Mouse (Mus musculus) heart, adult 8-10 months (tissue): Measurements from ENCODE around the gene Cers5. TPM values are rescaled to one million over a fixed set of nuclear protein-coding genes. Genes with fewer than 3 reads are reported as not detected.
"Not testable (repeated sequence)": the region's sequence is repeated elsewhere in the genome, so short reads cannot be mapped to it uniquely, and the experiment has no call there.

ENCODE experiments used
- DNase-seq: peaks from one replicate; pipeline ENCODE4 v3.0.0; 2022; ENCODE audit warnings: low spot score
- total RNA-seq, 4 experiments: library from RNA; stranded (reverse); gene quantifications; 2 replicates each; pipeline ENCODE4 v1.2.4; 2022

The Cers5 gene
- total RNA-seq, 4 experiments from 2014 or later: 17.8 to 23.6 (median 18.1) TPM

DNA sequence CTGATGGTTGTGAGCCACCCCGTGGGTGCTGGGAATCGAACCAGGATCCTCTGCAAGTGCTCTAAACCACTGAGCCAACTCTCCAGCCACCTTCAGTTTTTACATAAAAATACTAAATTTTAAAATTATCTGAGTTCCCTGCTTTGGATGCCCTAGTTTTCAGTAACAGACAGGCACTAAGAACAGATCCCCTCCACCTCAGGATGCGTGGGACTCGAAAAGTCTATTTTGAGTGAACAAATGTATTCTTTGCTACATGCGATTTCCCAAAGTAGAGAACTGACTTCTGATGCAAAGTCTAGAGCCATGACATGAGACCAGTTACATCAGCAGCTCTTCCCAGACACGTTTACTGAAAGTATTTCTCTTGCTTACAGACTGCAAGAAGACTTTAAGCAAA is 17.8 kb upstream of the Cers5 start:
- no peak for DNase-seq

DNA sequence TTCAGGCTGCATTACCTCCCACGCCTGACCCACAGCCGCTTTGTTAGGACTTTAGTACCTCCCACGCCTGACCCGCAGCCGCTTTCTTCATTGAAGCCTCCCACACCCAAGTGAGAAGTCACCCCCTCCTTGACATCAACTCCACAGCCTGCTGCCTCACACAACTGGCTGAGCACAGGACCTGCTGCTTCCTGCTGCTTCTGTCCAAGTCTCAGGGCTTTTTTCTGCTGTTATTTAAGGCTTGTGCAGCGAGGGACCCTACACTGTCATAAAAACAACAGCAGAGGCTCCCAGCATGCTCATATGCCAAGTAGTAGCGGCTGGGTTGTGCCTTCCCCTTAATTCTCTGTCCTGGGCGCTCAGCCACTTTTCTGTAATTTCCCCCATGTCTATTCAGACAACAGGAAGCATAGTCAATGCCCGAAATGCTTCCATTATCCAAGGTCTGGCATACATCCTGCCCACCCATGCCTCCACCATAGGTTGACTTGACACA is 15.0 kb upstream of the Cers5 start:
- peak; percentile 23 for DNase-seq

DNA sequence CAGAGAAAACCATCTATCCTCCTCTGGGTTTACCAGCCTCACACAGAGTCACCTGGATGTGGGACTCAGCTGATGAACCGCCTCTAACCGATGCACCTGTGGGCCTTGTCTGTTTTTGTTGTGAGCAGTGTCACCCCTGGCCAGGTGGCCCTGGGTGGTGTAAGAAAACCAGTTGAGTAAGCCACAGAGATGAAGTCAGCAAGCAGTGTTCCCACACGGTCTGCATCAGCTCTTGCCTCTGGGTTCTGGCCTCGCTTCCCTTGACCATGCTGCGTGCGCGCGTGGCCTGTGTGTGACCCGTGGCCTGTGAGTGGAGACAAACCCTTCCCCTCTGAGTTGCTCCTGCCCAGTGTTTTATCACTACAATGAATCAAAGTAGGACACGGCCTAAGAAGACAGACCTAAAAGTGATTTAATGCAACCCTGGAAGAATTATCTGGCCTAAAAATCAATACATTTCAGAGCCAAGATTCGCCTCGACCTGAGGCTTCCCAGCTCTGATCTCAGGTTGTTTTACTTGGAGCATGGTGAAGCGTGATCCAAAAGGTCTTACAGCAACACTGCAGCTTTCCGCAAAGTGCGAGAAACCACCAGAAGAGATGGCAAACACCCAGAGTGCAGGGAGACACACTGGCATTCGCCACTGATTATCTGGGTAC is 6.1 kb upstream of the Cers5 start:
- no peak for DNase-seq

DNA sequence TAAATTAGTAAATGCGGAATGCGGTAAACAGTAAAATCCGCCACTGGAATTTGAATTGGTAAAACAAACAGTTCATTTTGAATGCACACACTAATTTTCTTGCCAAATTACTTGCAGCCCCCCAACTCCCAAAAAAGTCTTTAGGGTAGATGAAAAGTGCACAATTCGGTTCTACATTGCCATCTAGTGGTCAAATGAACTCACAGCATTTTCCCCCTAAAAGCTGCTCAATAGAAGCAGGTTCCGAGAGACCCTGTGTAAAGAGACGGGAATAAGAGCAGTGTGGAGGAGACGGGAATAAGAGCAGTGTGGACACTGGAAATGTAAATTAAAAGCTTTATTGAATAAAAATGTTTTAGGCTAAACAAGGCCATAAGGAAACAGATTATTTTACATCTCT is 5.5 kb upstream of the Cers5 start:
- no peak for DNase-seq

DNA sequence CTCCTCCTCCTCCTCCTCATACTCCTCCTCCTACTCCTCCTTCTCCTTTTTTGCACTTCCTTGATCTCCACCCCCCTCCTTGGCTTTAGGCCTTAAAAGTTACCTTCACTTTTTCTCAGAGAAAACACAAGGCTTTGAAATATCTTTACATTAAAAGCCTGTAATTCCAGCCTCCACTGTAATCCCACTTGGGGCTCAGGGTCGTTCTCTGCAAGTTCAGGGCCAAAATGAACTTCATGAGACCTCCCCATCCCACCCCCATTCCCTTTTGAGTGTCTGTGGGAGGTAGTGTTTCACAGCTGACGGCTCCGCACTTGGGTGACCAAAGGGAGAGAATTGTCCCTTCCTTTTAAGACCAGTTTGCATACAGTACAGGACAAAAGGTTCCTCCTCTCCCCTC is 240 bp upstream of the Cers5 start:
- no peak for DNase-seq

DNA sequence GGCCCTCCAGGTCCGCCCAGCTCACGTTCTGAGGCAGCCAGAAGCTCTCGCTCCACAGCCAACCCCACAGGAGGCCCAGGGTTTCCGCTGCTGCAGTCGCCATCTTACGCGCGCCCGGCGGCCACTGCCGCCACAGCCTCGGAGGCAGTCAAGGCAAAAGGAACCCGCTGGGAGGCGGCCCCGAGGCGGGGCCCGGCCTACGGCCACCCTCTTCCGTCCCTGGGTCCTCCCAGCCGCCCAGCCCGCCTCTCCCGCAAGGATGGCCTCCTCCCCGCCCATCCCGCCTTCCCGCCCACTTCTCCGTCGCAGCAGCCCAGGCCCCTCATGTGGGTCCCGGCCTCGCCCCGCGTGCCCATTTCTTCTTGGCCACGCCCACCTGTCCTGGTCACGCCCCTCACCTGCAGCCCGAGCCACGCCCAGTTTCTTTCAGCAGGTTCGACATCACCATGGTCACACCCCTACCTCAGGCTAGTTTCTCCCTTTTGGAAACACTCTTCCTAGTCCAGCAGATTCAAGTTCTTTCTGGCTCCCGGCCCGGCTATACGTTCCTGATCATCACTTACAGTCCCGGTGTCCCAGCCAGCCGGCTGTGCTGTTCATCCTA is 306 bp downstream of the Cers5 start:
- peak; percentile 87 for DNase-seq

DNA sequence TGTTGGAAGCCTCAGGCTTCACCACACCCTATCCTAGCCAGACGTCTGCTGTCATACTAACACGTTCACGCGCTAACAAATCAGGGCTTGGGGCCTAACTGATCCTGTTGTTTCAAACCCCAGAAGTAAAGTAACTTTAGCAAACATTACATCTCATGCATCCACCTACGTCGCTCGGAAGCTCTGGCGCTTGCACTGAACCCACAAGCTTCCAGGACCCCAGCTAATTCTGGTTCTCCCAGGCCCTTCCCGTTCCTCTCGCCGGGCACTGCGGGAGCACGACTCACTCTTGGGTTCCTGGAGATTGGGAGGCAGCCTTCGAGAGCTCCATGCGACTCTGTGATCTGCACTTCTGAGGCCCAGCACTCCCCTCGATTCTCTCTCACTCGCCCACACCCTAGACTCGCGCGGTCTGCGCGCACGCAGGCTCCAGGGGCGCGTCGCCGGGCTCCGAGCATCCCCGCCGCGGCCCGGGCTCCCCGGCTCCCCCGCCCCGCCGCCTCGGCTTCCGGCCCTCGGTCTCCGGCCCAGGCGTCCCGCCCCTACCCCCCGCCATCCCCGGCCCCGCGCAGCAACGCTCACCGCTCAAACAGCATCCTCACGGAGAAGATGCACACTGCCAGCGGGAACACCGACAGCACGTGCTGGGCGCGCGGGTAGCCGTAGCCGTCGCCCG is 946 bp downstream of the Cers5 start:
- peak; percentile 28 for DNase-seq

DNA sequence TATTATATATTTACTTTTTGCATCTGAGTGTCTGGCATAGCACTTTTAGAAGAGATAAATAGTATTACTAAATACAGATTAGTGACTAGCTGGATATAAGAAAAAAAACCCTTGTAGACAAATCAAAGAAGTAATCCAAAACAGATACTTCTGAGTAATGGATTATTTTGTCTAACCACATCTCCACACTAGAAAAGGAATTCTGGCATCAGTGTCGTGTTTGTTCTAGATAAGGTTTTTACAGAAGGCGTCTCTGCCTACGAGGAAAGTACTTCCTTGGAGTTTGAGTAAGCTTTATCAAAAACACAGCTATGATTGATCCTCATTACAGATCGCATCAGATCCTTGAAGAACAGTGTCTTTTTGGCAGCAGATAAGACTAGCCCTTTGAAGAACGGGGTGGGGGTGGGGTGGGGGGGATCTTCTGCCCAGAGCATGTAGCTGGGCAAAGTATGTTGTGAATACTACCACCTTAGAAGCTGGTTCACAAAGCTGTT is 1.6 kb downstream of the Cers5 start:
- no peak for DNase-seq

DNA sequence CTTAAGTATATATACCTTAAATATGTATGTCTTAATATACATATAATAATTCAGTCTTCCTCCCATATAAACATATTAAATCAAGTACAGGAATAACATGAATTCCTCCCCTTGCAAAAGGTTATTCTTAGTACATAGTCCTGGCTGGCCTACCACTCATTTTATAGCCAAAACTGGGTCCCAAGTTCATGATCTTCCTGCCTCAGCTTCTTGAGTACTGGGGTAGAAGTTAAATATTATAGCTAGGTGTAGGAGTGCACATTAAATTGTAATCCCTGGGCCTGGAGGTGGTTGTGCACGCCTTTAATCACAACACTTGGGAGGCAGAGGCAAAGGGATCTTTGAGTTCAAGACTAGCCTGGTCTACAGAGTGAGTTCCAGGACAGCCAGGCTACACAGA is 3.9 kb downstream of the Cers5 start:
- DNase-seq: no peak

DNA sequence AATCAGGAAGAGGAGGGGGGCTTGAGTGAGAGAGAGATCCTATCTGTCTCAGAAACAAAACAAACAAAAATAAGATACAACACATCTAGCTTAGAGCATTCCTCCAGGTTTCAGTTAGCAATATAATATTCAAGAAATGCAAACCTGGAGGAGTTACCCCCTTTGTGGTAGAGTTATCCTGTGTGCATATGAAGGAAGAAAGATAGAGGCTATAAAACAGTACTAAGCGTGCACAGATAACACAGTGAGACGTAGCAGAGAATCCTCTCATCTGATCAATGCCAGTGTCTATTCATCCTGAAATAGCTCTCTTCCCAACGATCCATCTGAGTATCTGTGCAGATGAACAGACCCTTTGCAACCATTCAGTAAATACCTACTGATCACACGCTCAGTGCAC is 5.2 kb downstream of the Cers5 start:
- DNase-seq: no peak

DNA sequence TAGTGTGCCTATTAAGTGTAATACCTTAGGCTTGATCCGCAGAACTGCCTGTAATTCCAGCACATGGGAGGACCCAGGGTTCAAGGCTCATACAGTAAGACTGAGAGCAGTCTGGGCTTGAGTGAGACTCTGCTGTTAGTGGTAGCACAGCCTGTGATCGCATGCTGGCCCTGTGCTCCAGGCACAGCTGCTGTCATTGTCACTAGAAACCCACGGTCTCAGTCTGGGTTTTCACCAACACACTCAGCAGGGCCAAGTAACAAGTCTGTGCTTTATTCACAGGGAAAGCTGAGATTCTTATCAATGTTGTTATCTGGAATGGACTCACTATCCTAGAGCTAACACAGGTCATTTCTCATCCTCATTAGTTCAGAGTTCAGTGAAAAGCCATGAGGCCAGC is 18.5 kb downstream of the Cers5 start:
- DNase-seq: no peak

DNA sequence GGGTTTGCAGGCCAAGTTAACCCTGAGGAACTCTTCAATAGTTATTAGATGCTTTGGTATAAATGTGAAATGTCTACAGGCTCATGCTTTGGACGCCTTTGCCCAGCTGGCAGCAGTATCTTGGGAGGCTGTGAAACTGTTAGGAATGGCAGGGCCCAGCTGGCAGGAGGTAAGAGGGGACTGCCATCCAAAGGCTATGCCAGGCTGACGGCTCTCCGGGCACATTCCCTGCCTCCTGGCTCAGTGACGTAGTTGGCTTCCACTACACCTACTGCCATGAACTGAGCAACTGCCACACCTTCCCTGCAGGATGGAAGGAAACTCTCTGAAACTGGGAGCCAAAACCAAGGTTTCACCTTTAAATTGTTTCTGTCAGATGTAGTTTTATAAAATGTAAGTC is 32.5 kb downstream of the Cers5 start:
- DNase-seq: no peak

DNA sequence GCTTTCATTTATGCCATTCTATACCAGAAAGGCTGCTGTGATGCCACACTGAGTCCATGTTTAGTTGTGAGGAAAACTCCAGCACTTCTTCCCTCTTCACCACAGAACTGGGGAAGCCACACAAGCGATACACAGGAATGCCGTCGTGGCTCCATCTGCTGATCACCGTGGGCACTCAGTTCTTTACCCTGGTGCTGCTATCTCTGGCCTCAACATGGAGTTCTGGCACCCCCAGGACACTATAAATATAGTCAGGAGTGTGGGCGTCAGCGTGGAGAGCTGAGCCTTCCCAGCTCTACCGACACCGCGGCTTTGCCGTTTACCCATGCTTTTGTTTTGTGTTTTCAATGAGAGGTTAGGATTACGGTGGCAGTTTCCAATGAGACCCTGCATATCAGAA is 36.0 kb downstream of the Cers5 start:
- no peak for DNase-seq

DNA sequence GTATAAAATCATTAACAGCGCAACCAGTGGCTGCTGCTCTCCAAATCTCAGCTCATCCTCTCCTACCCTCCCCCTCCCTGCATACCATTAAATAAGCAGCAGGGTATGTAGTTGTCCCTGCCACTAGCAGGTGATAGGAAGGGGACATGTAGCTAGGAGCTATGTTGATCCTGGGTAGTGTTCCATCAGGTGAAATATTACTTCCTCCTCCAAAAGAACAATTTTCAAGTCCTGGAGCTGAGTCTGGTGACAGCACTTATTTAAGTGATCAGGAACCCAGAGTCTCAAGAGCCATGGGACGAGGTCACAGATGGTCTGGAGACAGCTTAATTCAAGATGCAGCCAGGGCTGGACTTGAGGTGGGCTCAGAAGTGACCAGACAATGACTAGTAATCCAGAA is 37.1 kb downstream of the Cers5 start:
- DNase-seq: peak; percentile 100

DNA sequence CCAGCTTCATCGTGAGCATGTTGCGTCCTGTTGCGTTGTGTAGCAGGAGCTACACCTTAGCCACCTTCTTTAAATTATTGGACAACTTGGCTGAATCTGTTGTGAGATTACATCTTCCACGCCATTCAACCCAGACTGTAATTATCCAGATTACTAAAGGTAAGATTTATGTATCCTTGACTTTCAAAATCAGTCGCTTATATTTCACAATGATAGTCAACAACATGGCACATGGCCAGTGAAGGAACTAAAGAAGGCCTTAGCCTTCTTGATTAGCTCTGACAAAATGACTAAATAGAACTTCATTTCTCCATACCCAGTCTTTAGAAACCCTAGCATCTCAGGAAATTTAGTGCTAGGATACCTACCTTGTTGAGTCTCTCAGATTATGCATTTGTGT is 39.5 kb downstream of the Cers5 start:
- no peak for DNase-seq

DNA sequence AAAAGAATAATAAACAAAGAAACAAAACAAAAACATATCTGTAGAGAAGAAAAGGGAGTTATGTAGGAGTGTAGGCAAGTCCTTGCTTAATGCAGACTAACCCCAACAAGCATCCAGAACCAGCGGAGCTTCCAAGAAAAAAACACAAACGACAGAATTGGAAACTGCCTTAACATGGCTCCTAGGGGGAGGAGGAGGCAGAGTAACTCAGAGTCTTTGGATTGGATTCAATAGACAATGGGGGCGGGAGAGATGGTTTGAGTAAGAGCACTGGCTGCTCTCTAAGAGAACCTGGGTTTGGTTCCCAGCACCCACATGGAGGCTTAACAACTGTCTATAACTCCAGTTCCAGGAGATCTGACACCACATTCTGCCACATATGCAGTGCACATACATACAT is 41.0 kb downstream of the Cers5 start:
- no peak for DNase-seq

DNA sequence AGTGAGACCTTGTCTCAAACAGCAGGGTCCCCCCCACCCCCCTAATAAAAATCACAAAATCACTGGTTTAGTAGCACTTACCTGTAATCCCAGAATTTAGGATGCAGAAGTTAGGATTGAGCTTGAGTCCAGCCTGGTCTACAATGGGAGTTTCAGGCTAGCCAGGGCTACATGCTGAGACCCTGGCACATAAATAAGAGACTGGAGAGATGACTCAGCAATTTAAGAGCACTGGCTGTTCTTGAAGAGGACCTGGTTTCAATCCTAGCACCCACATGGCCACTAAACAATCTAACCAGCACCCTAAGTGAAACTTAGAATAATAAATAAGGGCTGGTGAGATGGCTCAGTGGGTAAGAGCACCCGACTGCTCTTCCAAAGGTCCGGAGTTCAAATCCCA is 41.5 kb downstream of the Cers5 start:
- DNase-seq: no peak

DNA sequence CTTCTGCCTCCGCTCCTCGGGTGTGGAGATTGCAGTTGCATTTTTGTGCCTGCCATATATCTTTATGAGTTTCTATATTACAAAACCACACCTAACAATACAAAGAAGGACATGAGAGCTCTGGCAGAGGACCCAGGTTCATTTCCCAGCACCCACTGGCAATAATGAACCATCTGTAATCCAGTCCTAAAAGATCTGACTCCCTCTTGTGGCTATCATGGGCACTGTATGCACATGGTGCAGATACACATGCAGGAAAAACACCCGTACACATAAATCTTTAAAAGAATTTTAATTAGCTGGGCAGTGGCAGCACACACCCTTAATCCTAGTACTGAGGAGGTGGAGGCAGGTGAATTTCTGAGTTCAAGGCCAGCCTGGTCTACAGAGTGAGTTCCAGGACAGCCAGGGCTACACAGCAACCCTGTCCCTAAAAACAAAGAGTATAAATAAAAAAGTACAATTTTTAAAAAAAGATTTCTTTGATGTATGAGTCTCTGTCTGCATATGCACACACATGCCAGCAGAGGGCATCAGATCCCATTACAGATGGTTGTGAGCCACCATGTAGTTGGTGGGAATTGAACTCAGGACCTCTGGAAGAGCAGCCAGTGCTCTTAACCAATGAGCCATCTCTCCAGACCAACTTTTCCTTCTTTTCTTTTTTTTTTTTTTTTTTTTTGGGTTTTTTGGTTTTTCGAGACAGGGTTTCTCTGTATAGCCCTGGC is 43.5 kb downstream of the Cers5 start:
- DNase-seq: no peak

DNA sequence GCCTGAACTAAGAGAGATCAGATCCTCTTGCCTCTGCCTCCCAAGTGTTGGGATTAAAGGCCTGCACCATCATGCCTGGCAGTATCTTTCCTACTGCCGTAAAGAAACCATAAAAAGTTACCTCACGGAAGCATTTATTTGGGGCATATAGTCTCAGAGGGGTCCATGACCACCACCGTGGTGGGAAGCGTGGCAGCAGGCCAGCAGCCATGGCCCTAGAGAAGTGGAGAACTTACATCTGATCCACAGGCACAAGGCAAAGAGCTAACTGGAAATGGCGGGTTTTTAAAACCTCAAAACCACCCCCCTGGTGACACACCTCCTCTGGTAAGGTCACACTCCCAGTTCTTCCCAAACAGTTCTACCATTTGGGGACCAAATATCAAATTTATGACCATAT is 44.5 kb downstream of the Cers5 start:
- no peak for DNase-seq

DNA sequence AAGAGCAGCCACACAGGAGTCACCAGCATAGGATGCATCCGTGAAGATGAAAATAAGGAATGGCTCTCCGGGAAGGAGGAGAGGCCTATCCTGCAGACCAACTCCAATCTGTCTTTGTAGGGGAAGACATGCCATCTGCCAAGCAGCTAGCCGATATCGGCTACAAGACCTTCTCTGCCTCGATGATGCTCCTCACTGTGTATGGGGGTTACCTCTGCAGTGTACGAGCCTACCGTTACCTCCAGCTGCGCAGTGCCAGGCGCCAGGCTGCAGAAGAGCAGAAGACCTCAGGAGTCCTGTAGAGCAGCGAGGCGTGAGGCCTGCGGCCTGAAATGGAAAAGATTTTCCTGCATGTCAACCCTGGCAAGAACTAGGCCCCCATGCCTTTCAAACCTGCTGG is 45.2 kb downstream of the Cers5 start:
- no peak for DNase-seq

DNA sequence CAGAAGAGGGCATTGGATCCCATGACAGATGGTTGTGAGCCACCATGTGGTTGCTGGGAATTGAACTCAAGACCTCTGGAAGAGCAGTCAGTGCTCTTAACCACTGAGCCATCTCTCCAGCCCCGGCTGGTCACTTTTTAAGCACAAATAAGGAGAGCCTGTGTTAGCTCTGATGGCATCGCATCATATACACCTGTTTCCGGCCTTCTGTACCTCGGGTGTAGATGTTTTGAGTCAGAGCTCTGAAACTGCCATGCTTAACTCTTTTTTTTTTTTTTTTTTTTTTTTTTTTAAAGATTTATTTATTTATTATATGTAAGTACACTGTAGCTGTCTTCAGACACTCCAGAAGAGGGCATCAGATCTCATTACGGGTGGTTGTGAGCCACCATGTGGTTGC is 45.6 kb downstream of the Cers5 start:
- not testable (repeated sequence) for DNase-seq

DNA sequence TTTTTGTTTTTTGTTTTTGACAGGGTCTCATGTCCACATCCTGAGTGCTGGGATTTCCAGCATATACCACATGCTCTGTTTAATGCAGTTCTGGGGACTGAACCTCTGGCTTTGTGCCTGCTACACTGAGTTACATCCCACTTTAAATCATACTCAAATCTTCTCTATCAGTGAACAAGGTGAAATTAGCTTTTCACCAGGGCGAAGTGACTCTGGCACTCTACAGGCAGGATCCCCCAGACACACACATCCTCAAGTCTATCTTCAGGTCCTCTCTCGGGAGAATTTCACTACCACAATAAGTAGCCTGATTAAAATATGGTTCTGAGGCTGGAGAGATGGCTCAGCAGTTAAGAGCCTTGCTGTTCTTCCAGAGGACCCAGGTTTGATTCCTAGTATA is 46.1 kb downstream of the Cers5 start:
- DNase-seq: no peak
